Mouse (Mus musculus) bone marrow, adult 2 months (tissue): ENCODE data around the gene Gm21425. TPM values are rescaled to one million over a fixed set of nuclear protein-coding genes. Genes with fewer than 3 reads are reported as not detected.
"Not testable (repeated sequence)": the region's sequence is repeated elsewhere in the genome, so short reads cannot be mapped to it uniquely, and the experiment has no call there.

ENCODE experiments used
- H3K27ac ChIP-seq: fragments of 200-500 bp; 2 replicates; pipeline ENCODE4 v1.5.1; 2012; ENCODE audit warnings: low read depth, mild to moderate bottlenecking, control low read depth, inconsistent platforms, low read length; ENCODE audit not compliant: control insufficient read depth, poor library complexity, insufficient read depth
- H3K4me1 ChIP-seq: fragments of 200-500 bp; 2 replicates; pipeline ENCODE4 v1.6.1; 2011; ENCODE audit warnings: low read length; ENCODE audit not compliant: control insufficient read depth, insufficient read depth
- H3K4me3 ChIP-seq: fragments of 200-500 bp; replicated peaks from 2 replicates; pipeline ENCODE3; 2011; ENCODE audit warnings: mild to moderate bottlenecking, low read depth, low read length, control low read depth; ENCODE audit not compliant: control insufficient read depth
- WGBS: fragments of 180-500 bp; shearing (Covaris S2); methylation state at CpG from one replicate; pipeline ENCODE4 v1.1.7; 2018; 5-methylcytosine and 5-hydroxymethylcytosine counted together
- polyA plus RNA-seq: library from polyadenylated mRNA; stranded (reverse); fragments of >200 nt; gene quantifications from 2 replicates; pipeline ENCODE4 v1.2.4, GENCODE M21; 2011; ENCODE audit warnings: low replicate concordance; ENCODE audit not compliant: missing spikeins, insufficient read depth, insufficient read length

Gene Gm21425
- not detected in 2 replicates for polyA plus RNA-seq

GRCm38 (mm10) chrY:13161668-13162067, at the start of gene Gm21425:
TSS of gene Gm21425 (plus strand) at chrY:13161968.
- not testable (repeated sequence) for H3K27ac ChIP-seq, H3K4me3 ChIP-seq

GRCm38 (mm10) chrY:13133392-13133791, 28.4 kb upstream of the Gm21425 start, which contains the start of gene Gm21891:
TSS of gene Gm21891 (minus strand) at chrY:13133492.
- H3K4me3 ChIP-seq, H3K4me1 ChIP-seq, H3K27ac ChIP-seq: not testable (repeated sequence)
- WGBS: no CpG with 5 or more reads among the region's 3 CpGs

More at GRCm38 (mm10) chrY:13161668-13162067, at the start of gene Gm21425:
- H3K4me1 ChIP-seq: not testable (repeated sequence)

Other genes starting within 250 kb of the Gm21425 start
- not detected in 2 replicates for gene Gm20807, start 119.1 kb upstream of the Gm21425 start, polyA plus RNA-seq
- not detected in 2 replicates for gene Gm21891, start 28.5 kb upstream of the Gm21425 start, polyA plus RNA-seq
- not detected in 2 replicates for gene Gm21828, start 62.0 kb downstream of the Gm21425 start, polyA plus RNA-seq
- gene Gm21440, start 90.4 kb downstream of the Gm21425 start, polyA plus RNA-seq: not detected in 2 replicates
- gene Gm21454, start 90.5 kb downstream of the Gm21425 start, polyA plus RNA-seq: not detected in 2 replicates
- gene Gm21725, start 187.1 kb downstream of the Gm21425 start, polyA plus RNA-seq: not detected in 2 replicates